Mouse (Mus musculus) ovary, adult 18-20 months (tissue): ENCODE data around the gene Glod4.
"Not testable (repeated sequence)": the region's sequence is repeated elsewhere in the genome, so short reads cannot be mapped to it uniquely, and the experiment has no call there.

Source experiments
- DNase-seq: peaks from one replicate; pipeline ENCODE4 v3.0.0; 2022; ENCODE audit warnings: low spot score, mixed read lengths

Glod4 gene

DNA sequence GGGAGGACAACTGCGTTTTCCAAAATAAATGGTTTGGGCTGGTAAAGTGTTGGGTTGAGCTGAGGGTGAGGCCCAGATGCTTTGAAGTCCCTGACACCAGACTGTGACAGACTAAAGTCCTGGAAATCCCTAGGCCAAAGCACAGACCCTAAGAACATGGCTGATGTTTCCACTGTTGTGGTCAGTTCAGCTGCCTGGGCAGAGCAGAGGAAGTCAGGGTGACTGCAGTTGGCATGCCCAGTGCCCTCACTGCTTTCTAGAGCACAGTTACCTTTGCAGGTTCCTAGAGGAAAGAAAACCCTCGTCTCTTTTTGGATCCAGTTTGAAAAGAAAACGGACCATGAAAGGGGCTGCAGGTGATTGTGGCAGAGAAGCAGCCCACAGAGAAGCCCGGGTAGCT, 13.9 kb upstream of the Glod4 start:
- DNase-seq = no peak

DNA sequence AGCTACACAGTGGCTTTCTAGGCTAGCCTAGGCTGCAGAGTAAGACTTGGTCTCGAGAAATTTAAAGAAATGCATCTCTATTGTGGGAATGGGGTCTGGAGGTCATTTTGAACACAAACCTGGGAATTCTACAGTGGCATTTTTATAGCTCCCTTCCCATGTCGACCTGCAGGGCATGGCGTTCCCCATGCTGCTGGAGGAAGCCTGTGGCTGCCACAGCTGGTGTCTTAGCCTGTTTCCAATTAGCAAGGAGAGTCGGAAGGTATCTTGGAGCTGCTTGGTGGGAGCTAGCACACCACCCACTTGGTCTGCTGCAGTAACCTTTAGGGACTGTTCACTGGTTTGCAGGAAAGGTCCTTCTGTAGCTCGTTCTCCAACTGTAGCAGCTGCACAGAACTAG, 12.6 kb upstream of the Glod4 start:
- no peak for DNase-seq

DNA sequence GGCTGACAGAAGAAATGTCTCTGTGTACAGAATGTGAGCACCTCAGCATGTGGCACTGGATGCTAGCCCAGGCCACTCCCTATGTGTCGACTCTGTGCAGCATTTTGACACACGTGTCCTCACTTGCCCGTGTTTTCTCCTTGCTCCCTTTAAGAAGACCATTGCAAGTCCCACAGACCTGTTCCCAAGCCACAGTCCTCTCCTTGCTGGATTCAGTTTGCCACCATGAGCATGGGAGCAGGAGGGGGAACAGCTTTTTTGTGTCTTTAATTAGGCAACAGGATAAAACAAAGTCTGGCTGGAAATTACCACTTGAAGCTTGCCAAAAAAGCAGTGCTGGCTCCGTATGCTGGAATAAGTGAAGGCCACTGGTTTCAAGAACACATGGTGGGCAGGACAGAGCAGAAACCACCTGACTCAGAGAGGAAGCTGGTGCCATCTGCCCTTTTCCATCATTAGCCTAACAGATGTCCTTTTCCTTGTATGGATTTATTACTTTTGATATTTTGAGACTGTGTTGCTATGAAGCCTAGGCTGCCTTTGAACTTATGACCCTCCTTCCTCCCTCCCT, 12.0 kb upstream of the Glod4 start:
- no peak for DNase-seq

DNA sequence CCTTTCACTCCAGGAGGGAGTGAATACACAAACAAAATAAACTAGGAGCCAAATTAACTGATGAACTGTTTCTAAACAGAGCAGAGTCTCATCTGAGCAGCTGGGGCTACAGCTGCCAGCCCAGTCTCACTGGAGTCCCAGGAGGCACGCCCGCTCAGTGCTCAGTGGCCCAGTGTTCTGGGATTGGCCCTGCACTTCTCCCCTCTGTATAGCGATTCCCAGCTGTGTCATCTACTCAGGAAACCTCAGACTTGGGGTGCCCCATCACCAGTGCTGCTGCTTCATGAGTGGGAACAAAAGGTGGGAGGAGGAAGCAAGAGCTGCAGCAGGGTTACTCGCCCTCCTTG, 10.4 kb upstream of the Glod4 start:
- DNase-seq = no peak

DNA sequence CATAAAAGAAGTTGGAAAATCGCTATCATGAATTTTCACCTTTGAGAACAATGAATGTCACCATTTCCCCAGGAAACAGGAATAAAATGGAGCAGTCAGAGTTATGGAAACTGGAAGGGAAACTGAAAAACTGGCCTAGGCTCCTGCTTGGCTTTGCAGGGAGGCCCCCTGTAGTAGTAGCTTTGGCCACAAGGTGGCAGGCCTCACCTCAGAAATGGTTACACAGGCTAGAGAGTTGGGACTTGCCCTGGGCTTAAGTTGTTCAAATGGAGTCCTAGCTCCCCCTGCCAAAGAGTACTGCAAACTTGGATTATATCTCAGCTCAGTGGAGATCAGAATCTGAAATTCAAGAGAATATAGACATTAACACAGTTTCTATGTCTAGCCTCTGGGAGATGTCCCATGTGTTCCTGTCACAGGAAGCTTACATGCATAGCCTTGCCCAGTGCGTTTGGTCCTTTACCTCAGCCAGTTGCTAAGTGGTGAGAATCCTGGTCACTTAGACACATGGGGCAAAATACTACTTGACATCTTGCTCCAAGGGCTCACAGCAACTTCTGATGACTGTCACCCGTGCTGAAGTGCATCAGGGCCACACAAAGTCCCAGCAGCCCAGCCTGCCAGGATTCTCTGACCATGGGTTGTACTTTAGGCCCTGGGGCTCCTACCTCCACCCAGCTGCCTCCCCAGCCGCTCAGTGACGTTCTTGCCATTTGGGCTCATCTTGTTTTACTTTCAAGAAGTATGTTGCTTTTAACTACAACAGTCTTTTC, 9.8 kb upstream of the Glod4 start:
- DNase-seq = peak; percentile 59

DNA sequence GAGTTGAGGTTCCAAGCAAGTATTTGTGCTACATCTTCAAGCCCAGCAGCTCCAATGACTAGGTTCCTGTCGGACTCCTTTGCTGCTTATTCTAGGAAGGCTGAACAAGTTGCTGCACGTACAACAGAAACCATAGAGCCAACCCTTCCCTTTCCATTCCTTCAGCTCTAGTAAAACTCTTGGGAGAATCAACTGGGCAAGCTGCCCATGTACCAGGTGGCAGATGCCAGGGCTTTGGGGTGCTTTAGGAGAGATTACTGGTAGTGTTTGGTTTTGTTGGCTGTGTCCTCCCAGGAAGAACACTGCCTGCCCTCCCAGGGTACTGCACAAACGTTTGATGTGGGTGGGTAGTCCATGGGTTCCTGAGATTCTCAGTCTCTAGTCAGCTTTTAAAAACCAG, 8.5 kb upstream of the Glod4 start:
- no peak for DNase-seq

DNA sequence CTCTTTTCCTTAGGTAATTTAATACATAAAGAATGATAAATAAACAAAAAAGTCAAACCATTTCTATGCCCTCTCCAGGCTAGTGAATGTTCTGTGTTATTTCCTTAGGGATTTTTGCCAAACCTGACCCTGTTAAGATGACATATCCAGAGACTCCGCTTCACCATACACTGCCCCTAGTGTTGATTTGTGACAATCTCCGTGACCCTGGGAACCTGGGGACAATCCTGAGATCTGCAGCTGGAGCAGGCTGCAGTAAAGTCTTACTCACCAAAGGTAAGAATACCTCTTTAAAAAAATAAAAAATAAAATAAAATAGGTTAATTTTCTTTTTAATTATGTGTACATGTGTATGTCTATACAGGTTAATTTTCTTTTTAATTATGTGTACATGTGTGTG, 3.7 kb upstream of the Glod4 start:
- DNase-seq = no peak

DNA sequence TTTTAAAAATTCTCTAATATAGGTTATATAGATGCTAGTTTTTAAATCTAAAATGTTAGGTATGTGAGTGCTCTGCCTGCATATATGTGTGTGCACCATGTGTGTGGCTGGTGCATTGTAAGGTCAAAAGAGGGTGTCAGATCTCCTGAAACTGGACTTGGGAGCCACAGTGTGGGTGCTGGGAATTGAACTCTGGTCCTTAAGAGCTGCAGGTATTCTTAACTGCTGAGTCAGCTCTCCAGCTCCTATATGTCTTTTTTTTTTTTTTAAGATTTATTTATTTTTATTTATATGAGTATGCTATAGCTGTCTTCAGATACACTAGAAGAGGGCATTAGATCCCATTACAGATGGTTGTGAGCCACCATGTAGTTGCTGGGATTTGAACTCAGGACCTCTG, 2.9 kb upstream of the Glod4 start:
- no peak for DNase-seq

DNA sequence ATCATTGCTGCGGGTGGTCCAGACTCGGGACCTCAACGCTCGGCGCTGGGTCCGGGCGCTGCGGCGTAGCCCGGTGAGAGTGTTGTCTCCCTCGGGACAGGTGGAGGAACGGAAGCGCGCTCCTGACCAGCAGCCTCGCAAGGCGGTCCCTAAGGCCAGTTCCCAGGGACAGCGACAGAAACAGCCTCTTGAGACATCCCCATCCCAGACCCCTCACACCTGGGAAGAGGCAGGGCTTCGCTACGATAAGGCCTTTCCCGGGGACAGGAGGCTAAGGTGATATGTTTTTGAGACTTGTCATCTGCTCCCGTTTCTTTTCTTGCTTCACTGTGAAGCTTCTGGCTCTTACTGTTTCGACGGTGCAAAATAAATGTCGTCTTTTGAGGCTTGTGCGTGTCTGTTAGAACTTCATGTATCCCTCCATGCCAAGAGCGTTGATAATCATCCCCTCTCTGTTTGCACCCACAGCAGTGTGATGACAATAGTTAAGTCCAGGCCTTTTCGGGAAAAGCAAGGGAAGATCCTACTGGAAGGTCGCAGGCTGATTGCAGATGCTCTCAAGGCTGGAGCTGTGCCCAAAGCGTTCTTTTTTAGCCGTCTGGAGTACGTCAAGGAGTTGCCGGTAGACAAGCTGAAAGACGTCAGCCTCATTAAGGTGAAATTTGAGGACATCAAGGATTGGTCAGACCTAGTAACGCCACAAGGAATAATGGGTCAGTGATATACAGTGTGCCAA, 454 bp upstream of the Glod4 start:
- no peak for DNase-seq

DNA sequence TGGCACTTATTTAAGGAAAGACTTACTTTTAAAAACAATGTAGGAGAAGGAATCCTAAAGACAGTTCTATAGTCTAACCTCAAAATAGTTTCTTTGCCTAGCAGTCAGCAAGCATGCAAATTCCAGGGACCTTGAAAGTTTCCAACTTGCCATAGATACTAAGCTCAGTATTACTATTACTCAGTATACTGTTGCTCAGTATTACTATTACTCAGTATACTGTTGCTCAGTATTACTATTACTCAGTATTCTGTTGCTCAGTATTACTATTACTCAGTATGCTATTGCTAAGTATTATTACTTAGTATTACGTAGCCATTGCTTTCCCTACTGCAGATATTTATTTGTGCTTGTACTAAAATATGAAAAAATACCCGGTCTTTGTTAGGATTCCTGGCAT, 3.8 kb downstream of the Glod4 start:
- no peak for DNase-seq

DNA sequence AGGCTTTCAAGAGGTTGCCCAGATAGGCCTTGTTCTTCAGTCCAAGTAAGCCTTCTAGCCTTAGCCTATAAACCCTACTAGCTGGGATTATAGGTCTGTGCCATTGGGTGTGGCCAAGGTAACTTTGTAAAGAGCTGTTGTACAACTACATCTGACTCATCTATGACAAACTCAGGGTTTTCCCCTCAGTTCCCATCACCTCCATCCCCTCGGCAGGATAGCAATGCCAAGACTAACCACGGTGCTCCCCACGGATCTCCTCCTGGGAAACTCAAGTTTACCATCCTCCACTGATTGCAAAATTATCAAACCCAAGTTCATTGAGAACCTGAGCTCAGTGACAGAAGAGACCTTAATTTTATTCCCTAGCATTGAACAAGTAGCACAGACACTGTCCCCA, 7.4 kb downstream of the Glod4 start:
- no peak for DNase-seq

DNA sequence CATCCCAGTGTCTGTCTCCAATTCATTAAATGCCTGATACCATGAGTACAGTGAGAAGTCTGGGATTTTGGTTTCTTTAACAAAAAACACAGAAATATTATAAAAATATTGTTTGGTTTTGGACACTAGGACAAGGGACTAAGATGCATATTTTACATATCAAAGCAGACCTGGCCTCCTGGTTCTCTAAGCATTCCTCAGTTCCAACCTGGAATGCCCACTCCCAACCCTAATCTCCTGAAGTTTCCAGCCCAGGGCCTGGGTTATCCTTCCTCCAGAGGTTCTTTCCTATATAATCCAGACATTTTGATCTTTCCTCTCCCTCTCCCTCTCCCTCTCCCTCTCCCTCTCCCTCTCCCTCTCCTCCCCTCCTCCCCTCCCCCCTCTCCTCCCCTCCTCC, 18.5 kb downstream of the Glod4 start:
- no peak for DNase-seq

DNA sequence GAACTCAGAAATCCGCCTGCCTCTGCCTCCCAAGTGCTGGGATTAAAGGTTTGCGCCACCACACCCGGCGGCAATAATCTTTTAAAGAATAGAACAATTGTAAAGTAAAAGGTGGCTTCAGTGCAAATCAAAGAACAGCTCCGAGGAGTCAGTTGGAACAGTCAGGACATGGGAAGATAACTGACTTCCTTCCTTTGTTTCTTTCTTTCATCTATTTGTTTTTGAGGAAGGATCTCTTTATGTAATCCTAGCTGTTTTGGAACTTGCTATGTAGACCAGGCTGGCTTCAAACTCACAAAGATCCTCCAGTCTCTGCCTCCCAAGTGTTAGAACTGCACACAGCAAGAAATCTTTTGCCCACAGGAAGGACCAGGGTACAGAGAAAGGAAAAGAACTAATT, 18.9 kb downstream of the Glod4 start:
- DNase-seq = no peak

DNA sequence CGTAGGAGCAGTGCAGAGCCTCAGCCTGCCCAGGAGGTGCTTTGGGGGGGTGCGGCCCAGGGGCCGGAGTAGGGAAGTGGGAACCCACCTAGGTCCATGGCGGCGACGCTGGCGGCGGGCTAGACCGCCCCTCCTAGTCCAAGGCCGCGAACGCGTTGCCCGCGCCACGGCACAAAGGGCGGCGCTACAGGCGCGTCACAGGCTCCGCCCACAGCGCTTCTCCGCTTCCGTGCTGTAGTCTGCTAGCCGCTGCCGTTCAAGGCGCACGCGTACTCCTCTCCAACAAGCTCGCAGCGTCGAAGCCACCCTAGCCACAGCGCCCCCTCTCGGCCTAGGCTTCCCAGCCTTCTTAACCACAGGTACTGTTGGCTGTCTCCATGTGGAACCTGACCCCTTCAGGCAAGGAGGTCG, 26.1 kb downstream of the Glod4 start, which contains the start of the genes Dbil5 and Gemin4:
Gene Dbil5, plus strand, starts transcription at position 219 of the 411 bp plus-strand sequence.
Gene Gemin4, minus strand, starts transcription at position 275 of the 411 bp plus-strand sequence.
- peak; percentile 95 for DNase-seq

DNA sequence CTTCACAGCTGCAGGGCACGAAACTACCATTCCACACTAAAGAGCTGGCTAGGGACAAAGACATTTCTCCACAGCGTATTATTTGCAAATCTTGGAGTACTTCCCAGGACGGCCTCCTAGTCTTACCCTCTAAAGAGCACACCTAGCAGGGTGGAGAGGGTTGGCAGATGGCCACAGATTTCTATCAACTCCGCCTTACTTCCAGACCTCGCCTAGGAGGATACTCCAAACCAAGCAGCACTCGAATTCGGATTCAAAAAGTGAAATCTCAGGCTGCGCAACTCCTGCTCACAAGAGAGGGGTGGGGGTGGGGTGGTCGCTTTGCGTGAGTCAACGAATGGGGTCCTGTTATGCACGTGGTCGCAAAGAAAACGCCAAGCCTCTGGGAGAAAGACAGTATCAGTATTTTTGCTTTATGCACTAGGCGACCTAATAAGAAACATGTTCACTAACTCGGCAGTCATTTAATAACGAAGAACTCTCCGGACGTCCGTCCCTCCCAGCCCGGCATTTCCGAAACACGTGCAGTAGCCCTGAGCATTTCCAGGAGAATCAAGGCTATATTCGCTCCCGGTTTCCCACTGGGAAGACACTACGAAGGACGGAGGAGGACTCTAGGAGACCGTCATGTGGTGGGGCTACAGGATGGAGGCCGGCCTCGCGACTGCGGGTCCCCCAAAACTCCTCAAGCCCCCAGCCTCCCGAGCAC, 26.7 kb downstream of the Glod4 start:
- DNase-seq = no peak

DNA sequence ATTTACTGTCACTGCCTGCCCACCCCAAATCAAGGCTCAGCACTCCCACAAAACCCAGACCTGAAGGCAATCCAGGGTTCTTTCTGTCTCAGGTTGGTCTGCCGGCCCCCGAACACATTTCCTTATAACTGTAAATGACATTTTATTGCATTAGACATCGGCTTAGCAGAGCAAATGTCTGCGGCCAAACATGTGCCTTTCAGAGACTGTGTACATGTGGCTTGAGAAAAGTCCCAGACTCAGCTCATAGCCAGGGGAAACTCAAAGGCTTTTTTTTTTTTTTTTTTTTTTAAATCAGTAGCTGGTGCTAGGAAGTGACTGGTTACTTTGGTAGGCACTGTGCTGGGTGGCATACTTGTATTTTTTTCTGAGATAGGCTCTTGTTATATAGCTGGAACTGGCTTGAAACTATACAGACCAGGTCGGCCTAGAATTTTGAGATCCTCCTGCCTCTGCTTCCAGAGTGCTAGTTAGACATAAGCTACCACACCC, 27.4 kb downstream of the Glod4 start:
- DNase-seq = no peak

DNA sequence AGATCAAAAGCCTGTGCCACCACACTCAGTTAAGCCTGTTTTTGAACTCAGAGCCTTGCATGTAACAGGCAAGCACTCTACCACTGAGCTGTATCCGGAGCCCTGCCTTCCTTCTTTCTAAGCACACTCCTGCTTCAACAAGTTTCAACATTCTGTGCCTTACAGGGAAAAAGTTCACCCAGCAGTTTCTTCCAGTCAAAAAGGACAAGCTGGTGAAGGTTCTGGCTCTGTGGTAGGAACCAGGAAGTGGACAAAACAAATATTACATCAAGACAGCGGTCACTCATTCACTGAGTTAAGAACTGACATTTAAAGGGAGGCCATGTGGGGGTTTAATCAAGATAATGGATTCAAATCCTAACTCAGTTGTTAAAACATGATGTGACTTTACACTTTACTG, 28.5 kb downstream of the Glod4 start:
- no peak for DNase-seq

DNA sequence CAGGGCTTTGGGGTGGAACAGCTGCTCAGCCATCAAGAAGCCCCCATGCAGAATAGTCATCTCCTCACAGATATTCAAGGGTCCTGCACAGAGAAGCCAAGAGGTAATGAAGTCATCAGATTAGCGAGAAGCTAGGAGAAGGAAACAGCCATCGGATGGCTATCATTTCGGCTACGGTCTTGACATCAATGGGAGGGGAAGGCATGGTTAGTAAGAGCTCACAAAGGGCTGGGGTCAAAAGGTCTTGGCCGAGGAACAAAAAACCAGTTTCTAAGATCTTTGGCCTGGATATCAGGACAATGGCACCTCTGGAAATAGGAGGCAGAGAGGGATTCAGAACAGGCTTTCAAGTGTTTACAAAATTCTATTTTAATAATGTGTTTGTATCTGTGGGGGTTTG, 29.7 kb downstream of the Glod4 start:
- no peak for DNase-seq

DNA sequence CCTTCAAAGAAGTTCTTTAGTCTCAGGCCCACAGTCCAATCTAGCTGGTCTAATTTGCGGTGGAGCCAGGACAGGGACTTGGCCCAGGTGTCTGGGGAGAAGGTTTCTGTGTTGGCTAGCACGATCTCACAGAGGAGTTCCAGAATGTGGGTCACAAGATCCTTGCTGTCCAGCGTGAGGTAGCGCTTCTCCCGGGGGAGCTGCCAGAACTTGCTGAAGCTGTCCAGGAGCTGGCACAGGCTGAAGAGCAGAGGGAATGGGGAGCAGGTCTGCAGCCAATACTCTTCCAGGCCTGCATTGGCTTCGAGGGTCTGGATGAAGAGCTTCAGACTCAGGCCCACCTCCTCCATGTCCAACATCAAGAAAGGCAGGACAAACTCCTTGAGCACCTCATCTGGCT, 31.9 kb downstream of the Glod4 start:
- DNase-seq = not testable (repeated sequence)

DNA sequence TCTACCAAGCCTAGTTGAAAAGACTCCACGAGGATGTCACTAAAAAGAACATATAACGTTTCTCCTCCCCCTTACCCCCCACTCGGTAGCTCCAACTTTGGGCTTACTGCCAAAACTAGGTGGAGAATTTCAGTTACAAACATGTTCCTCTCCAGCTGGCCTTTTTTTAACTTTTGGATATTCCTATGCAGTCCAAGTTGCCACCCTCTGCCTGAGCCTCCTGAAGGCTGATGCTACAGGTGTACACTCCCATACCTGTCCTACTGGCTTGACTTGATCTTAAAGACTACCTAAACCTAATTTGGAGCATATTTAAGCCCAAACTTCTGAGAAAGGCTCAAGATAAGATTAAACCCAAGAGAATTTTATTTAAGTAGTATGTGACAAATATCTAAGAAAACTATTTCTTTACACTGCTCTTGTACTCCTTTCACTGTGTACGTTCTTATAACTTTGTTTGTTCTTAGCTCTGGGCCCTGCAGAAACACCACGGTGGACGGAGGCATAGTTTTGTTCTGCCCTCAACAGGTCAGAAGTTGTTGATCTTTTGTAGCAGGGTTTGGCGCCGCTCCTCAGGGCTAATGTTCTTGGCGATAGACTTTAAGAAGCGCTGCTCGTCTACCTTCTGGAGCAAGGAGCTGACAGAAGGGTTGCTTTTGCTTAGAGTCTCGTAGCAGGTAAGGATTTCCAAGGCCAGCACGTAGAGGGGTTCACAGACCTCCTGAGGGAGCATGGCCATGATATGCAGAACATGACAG, 33.1 kb downstream of the Glod4 start:
- no peak for DNase-seq

DNA sequence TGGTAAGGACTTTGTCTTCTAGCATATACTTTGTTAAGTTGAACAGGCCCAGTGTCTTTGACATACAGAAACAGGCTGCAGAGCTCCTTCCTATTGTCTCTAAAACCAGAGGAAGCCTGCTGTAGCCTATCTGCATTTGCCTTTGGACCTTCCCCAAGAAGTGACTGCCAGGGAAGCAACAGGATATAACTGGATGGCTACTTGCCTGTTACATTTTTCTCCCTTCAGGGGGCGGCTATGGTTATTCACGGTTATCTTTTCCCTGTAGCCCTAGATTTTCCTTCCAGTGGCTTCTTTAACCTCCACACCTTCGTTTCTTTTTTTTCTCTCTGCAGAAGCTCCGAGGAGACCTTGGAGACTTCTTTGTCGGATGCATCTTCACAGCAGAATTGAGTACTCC, 36.7 kb downstream of the Glod4 start:
- DNase-seq = no peak
